Mouse (Mus musculus) brain, embryonic 14.5 days (tissue): ENCODE measurements around the gene Ly6g5b. TPM values are rescaled to one million over a fixed set of nuclear protein-coding genes. Genes with fewer than 3 reads are reported as not detected.

Experiments used
- DNase-seq: peaks from one replicate; pipeline ENCODE4 v3.0.0-alpha.2; 2011; ENCODE audit warnings: low read depth
- CTCF ChIP-seq: fragments of 200-500 bp; IDR thresholded peaks from 2 replicates; pipeline ENCODE4 v1.5.1; 2012; ENCODE audit warnings: inconsistent platforms, mild to moderate bottlenecking, moderate library complexity, borderline replicate concordance; ENCODE audit not compliant: insufficient read depth, insufficient read length; ENCODE audit errors: extremely low read depth
- POLR2A ChIP-seq: fragments of 200-500 bp; IDR thresholded peaks from 2 replicates; pipeline ENCODE4 v1.6.1; 2012; ENCODE audit warnings: mild to moderate bottlenecking, inconsistent platforms, borderline replicate concordance; ENCODE audit not compliant: poor library complexity, insufficient read depth, insufficient read length, severe bottlenecking; ENCODE audit errors: extremely low read depth
- polyA plus RNA-seq: library from polyadenylated mRNA; depleted of rRNA; stranded (reverse); fragments of >200 nt; gene quantifications from 2 replicates; pipeline ENCODE4 v1.2.3, GENCODE M21; 2012

Gene Ly6g5b
- polyA plus RNA-seq, 1 experiment, result 3.1 TPM

- TF ChIP-seq CTCF, result no peak
- TF ChIP-seq POLR2A, result no peak
- DNase-seq, result no peak
Measured at GRCm38 (mm10) chr17:35102299-35102698, 12.9 kb downstream of the Ly6g5b start.

- no peak for DNase-seq
- no peak for TF ChIP-seq POLR2A
Measured at GRCm38 (mm10) chr17:35101161-35101560, 14.1 kb downstream of the Ly6g5b start.

GRCm38 (mm10) chr17:35100196-35100765, 14.9 kb downstream of the Ly6g5b start:
- TF ChIP-seq POLR2A, result no peak

DNA sequence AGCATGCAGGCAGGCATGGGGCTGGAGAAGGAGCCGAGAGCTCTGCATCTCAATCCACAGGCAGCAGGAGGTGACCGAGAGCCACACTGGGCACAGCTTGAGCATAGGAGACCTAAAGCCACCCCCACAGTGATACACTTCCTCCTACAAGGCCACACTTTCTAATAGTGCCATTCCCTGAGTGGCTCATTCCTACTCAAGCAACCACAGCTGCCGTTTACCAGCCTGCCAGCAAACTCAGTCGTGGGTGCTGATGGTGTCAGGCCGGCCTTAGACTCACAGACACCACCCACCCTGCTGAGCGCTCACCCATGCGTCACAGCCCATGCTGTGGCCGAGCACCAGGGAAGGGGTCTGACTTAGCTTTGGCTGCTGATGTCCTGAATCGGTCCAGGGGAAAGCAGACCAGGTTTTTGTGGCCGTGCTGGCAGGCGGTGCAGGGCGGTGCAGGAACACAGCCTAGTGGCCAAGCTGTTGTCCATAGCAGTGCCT, 18.0 kb downstream of the Ly6g5b start:
- DNase-seq, result no peak
- no peak for TF ChIP-seq POLR2A
- no peak for TF ChIP-seq CTCF

More at GRCm38 (mm10) chr17:35100196-35100765, 14.9 kb downstream of the Ly6g5b start:
- no peak for DNase-seq

GRCm38 (mm10) chr17:35096597-35096996, 18.6 kb downstream of the Ly6g5b start:
- no peak for DNase-seq
- TF ChIP-seq CTCF (no peak), POLR2A (no peak)

GRCm38 (mm10) chr17:35094475-35095365, 20.5 kb downstream of the Ly6g5b start:
- DNase-seq, result no peak
- no peak for TF ChIP-seq CTCF
- no peak for TF ChIP-seq POLR2A

- no peak for DNase-seq
- TF ChIP-seq POLR2A, result no peak
- TF ChIP-seq CTCF, result no peak
Measured at GRCm38 (mm10) chr17:35092403-35093198, 22.6 kb downstream of the Ly6g5b start.

- DNase-seq, result peak; percentile 78
- TF ChIP-seq CTCF (no peak), POLR2A (no peak)
Measured at GRCm38 (mm10) chr17:35090166-35090932, 24.9 kb downstream of the Ly6g5b start.

GRCm38 (mm10) chr17:35088825-35089644, 26.2 kb downstream of the Ly6g5b start, which contains the start of gene Abhd16a:
Abhd16a (plus strand) TSS chr17:35089263.
- peak; percentile 97 for DNase-seq
- peak; percentile 90 for TF ChIP-seq POLR2A
- TF ChIP-seq CTCF, result no peak

DNA sequence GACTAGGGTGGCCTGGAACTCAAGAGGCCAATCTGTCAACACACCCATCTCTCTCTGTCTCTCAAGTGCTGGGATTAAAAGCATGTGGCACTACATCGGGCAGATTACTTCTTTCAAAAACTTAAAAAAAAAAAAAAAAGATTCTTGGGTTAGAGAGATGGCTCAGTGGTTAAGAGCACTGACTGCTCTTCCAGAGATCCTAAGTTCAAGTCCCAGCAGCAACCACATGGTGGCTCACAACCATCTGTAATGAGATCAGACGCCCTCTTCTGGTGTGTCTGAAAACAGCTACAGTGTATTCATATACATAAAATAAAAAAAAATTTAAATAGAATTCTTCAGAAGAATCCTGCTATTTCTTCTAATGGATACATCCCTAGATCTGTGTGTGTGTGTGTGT, 27.1 kb downstream of the Ly6g5b start:
- no peak for TF ChIP-seq POLR2A
- no peak for TF ChIP-seq CTCF
- DNase-seq, result no peak
